Mouse (Mus musculus) CD8-positive naive resting alpha-beta T cell, adult 2 months (primary cell): Measurements from ENCODE around the gene Sema3c.

Experiments used
- DNase-seq, 2 experiments: peaks; one replicate each; pipeline ENCODE4 v3.0.0; 2022; ENCODE audit warnings: low read depth in 2 of 2, low spot score in 2 of 2

Gene Sema3c

DNA sequence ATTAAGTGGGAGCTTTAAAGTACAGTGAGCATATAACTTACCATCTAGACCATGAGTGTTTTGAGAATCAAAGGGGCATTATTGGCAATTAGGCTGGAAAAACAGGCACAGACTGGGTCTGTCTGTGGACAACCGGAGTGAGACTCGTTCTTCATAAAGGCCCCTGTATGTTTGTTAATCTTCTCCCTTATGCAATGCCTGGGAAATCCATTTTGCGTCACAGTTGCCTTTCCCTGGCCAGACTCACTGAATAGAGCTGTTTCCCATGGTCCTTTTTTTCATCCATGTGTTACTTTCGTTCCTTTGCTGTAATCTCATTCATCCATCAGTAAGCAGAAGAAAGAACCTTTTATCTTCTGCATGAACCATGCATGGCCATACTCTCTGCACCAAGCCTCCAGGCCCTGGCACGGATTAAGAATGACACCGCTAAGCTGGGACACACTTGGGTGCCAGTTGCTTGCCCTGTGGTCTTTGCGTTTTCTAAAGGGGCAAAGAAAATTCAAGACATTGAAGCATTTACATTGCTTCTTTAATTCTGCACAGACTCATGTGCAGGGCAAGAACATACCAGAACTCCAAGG, 73.7 kb downstream of the Sema3c start:
- no peak for DNase-seq

DNA sequence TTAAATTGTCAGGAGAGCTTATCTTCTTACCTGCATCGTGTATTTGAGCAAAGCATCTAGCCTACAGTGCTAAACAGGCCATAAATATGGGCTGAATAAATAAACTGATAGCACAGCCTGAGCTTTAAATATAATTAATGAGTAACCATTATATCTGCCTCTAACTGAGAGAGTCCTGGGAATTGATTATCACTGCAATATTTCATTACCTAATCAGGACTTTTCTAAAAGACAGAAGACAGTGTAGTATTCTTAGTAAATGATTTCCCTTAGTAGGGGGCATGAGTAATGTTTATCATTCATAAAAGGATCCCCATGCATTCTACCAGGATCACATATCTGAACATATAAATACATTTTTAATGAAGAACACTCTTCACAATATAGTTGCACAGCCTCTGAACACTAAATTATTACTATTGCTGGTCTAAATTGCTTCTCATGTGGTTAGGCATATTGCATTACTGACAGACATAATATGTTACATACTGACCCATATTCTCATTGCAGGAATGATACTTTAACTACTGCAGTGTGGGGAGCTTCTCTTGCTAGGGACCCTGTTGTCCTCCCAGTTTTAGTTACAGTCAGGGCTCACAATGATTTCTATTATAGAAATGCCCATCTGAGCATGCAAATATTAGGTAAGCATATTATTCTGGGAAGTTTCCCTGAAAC, 74.9 kb downstream of the Sema3c start:
- no peak for DNase-seq

- DNase-seq: no peak
Observed at GRCm38 (mm10) chr5:17661223-17661622, 87.1 kb downstream of the Sema3c start.

- no peak for DNase-seq
Observed at GRCm38 (mm10) chr5:17671356-17671755, 97.3 kb downstream of the Sema3c start.

- no peak for DNase-seq
Observed at GRCm38 (mm10) chr5:17680862-17681261, 106.8 kb downstream of the Sema3c start.

DNA sequence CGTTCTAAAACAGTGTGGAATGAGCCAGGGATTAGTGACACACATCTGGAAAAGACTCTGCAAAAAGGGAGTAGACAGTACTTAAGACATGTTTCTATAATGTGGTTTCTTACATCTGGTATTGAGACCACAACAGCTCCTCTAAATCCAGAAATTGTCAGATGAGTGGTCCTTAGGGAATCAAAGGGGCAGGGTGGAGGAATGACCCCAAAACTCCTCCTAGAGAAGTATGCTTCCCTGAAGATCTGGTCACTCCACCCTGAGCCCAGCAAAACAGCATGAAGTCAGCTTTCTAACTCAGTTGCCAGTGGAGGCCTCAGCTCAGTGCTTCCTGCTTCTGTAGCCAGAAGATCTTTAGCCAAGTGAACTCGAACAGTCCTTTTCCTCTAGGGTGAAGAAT, 115.0 kb downstream of the Sema3c start:
- DNase-seq: no peak

GRCm38 (mm10) chr5:17689604-17690003, 115.5 kb downstream of the Sema3c start:
- DNase-seq: no peak

GRCm38 (mm10) chr5:17695366-17695765, 121.3 kb downstream of the Sema3c start:
- DNase-seq: no peak

- DNase-seq: no peak
Observed at GRCm38 (mm10) chr5:17698905-17699304, 124.8 kb downstream of the Sema3c start.

- no peak for DNase-seq
Observed at GRCm38 (mm10) chr5:17704160-17704559, 130.1 kb downstream of the Sema3c start.

DNA sequence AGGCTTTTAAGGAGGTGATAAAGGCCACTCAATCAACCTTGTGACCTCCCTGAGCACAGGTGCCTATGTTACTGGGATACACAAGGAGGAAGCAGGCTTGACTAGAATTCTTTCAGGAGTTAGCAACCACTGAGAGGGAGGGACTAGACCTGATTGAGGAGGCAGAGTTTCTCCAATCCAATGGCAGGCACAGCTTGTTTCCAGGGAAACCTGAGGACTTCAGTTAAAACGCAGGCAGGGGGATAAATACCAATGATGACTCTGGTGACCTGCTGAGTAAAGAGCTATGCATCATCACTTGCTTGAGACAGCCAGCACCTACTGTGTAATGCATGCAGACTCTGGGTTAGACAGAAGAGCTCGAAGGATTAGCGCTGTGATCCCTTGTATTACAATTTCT, 133.0 kb downstream of the Sema3c start:
- no peak for DNase-seq

GRCm38 (mm10) chr5:17712374-17712773, 138.3 kb downstream of the Sema3c start:
- no peak for DNase-seq

DNA sequence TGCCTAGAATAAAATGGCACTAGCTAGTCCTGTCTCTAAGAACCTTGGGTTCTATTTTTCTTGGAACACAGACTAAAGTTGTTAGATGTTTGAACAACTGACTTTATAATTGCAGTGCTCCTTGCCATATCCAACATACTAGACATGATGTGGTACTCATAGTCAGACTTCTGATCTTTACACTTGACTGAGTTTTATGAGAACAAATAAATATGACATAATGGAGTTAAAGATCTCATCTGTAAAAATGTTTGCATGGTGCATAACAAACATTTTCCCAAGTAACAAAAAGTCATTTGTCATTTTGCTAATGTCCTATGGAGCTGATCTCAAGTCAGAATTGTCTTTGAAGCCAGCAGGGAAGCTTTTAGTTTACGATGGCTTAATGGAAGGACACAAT, 141.1 kb downstream of the Sema3c start:
- DNase-seq: no peak

DNA sequence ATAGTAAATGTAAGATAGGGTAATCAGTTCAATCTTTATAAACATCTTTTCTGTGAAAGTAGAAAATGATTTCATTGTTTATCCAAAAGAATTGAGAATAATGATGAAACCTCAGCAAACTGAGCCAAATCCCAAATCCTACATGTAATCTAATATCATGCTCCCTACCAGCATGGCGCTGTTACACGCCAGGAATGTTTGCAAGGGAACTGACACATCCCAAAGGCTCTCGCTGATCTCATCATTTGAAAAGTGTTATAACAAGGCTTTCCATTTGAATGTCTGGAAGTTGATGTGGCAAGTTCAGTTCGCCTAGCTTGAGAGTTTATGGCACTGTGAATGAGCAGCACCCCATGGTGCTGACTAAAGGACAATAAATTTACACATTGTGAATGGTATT, 145.9 kb downstream of the Sema3c start:
- DNase-seq: no peak

GRCm38 (mm10) chr5:17724031-17724430, 149.9 kb downstream of the Sema3c start:
- no peak for DNase-seq

DNA sequence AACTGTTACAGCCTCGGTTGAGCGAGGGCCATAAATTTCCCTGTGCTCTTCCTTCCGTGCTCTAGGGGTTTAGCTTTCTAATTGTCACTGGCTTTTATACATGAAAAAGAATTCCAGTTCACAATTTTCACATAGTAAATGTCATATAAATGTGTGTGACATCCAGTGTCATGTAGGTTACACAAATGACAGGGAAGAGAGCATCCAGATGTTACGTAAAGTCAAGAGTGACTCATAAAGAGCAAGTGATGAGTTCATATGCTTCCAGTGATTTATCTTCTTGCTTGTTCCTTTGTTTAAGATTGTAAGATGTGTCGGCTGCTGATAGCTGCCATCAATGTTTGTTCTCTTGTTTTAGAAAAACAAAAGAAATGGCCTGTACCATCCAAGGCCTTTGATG, 154.0 kb downstream of the Sema3c start:
- DNase-seq: no peak

DNA sequence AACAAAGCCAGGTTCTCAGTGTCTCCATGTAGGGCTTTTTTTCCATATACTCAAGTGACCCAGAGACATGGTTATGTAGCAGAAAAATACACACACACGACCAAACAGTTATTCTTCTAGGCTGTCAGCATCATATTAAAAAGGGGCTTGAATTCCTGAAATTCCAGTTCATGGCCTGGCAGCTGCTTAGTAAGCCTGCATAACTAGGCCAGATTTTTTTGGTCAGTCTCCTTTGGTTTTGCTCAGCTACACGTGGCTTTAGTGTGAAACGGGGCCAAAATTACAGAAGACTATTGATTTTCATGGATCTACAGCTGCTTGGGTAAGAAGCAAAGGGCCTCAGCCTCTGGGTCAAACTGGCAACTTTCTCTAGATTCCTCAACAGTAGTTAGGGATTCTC, 165.7 kb downstream of the Sema3c start:
- DNase-seq: no peak

- DNase-seq: no peak
Observed at GRCm38 (mm10) chr5:17746520-17746919, 172.4 kb downstream of the Sema3c start.

GRCm38 (mm10) chr5:17747143-17747542, 173.1 kb downstream of the Sema3c start:
- DNase-seq: no peak

GRCm38 (mm10) chr5:17748293-17748692, 174.2 kb downstream of the Sema3c start:
- no peak for DNase-seq

DNA sequence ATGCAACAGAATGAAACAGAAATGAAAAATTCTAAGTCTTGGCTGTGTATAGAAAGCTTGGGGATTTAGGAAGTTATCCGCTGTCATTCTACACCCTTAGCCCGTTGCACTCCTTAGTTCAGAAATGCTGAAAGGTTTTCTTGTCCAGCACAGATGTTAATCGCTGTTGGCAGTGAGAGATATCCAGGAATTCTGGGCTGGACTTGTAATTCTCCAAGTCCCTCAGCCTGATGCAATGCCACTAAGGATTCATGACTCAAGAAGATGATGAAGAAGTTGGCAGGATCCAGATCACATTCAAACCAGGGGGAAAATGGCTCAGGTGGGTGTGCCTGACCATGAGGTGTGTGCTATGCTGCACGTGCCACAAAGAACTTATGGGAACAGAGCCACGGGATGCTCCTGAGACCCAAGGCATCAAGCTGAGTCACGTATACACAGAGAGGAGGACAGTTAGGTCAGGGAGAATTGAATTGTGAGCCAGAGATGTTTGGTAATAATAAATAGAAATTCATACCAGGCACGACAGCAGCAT, 179.5 kb downstream of the Sema3c start:
- DNase-seq: no peak

DNA sequence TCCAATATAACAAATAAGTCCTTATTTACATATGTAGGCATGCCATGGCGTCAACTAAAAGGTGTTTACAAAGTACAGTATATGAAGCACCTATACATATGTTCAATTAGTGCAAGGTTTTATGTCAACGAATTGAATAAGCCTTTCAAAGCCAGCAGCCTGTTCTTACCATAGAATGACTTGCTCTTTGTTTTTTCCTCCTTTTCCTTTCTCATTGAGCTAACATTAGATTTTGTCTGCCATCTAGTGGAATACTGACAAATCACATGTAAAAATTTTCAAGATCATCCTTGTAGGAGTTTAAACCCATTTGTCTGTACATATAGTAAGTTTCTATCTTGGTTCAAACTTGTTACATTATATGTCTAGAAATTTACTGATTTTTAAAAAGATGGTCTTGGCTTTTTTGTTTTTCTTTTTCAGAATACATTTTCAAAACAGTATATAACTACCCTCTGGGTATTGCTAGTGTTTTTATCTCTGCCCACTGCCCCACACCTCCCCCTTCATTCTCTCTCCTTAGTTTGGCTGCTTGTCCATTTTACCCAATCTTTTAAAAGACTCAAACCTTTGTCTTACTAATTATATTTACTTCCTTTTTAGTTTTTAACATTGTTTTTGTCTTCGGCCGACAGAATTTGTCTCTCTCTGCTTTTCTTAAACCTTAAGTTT, 192.1 kb downstream of the Sema3c start:
- DNase-seq: no peak
